Mouse (Mus musculus): ENCODE results near the gene Src. TPM values are rescaled to one million over a fixed set of nuclear protein-coding genes. Genes with fewer than 3 reads are reported as not detected.

The Src gene
- total RNA-seq, 2 experiments from 2014 or later: 92.7 to 101 TPM

Other genes with a start within 250 kb of the Src start
- gene Rbl1, start 213.9 kb upstream of the Src start, total RNA-seq (2021): 1 to 10 TPM; 2.5 to 3.4 TPM
- gene Rpn2, start 139.4 kb upstream of the Src start, total RNA-seq (2021): 100 to 1,000 TPM; 137 to 144 TPM
- gene Mroh8, start 138.9 kb upstream of the Src start, total RNA-seq (2021): under 1 TPM; 0.25 to 0.47 TPM
- not detected for gene Ghrh, start 70.9 kb upstream of the Src start, total RNA-seq (2021)
- 10 to 100 TPM; 73.9 to 82.5 TPM for gene Manbal, start 50.9 kb upstream of the Src start, total RNA-seq (2021)
- 1,000 to 10,000 TPM; 1,193 to 1,435 TPM for gene Nnat, start 141.6 kb downstream of the Src start, total RNA-seq (2021)
- 100 to 1,000 TPM; 140 to 151 TPM for gene Blcap, start 152.8 kb downstream of the Src start, total RNA-seq (2021)

Measured in layer of hippocampus, postnatal 10 days (tissue).